ENCODE assay signal across 9 mouse cellular contexts in genomic region chr7:109704461-109704860, GRCm38 (mm10). TPM values are rescaled to one million over a fixed set of nuclear protein-coding genes. Genes with fewer than 3 reads are reported as not detected.
DNase-seq lines count a peak whose midpoint lies in the region; ATAC-seq and TF ChIP-seq lines count a peak whose summit lies in the region.
"Had no signal": no experiment of that assay in that cellular context is flagged by ENCODE, and none has a peak within 500 bp of the region (broad histone marks: within the 10 kb centered on the region; RNA-seq: fewer than 3 reads in every experiment).

No protein-coding gene starts in this region.

- TF ChIP-seq CTCF in lung, adult 2 months (IDR thresholded peaks at IDR 0.05; ENCODE audit: insufficient read depth, low read length), result no peak

- H3K9ac ChIP-seq in lung, embryonic 15.5 days, result 0 out of 2 replicates have a peak overlapping the region, but pooled peaks have one; percentile 66
- no peak overlapping the region for H3K9ac ChIP-seq in limb, embryonic 12.5 days (replicated peaks)
- H3K9ac ChIP-seq in neural tube, embryonic 15.5 days (replicated peaks), result no peak overlapping the region

- peak overlapping the region; percentile 67 for H3K4me3 ChIP-seq in lung, embryonic 15.5 days
- no peak overlapping the region for H3K4me3 ChIP-seq in lung, adult 2 months (replicated peaks; ENCODE audit: extremely low read depth, low read depth, low read length)
- H3K4me3 ChIP-seq in erythroblast, embryonic 14.5 days (replicated peaks), result peak overlapping the region; percentile 68
- peak overlapping the region; percentile 64 for H3K4me3 ChIP-seq in limb, embryonic 12.5 days (replicated peaks)
- H3K4me3 ChIP-seq in neural tube, embryonic 15.5 days (replicated peaks), result peak overlapping the region; percentile 65

- H3K36me3 ChIP-seq in lung, embryonic 15.5 days, result no peaks in the 10 kb centered on the region
- H3K36me3 ChIP-seq in erythroblast, embryonic 14.5 days (ENCODE audit: control insufficient read depth), result peaks cover 41% of the 10 kb centered on the region
- H3K36me3 ChIP-seq in limb, embryonic 12.5 days, result no peaks in the 10 kb centered on the region; the same call in 1 of the 2 replicates
- H3K36me3 ChIP-seq in neural tube, embryonic 15.5 days, result peaks cover 4% of the 10 kb centered on the region; the same call in 1 of the 2 replicates

- DNase-seq in lung, adult 2 months, result no peak
- no peak for DNase-seq in embryo, embryonic 11 days
- DNase-seq in MN1 (ENCODE audit: low spot score), result no peak
- DNase-seq in adrenal gland, postnatal 4 days (ENCODE audit: low spot score in 2 of 2), result no peak
- DNase-seq: adrenal gland, adult 2 months had no signal

- WGBS in lung, embryonic 15.5 days, result 33% methylated on average over 3 of the region's 3 CpGs
- WGBS in lung, adult 2 months, result 34% methylated on average over 3 of the region's 3 CpGs
- WGBS in limb, embryonic 12.5 days, result 78% methylated on average over 3 of the region's 3 CpGs
- 73% methylated on average over 3 of the region's 3 CpGs for WGBS in neural tube, embryonic 15.5 days

- no peaks in the 10 kb centered on the region for H3K27me3 ChIP-seq in lung, embryonic 15.5 days
- H3K27me3 ChIP-seq in erythroblast, embryonic 14.5 days (ENCODE audit: control insufficient read depth), result peaks cover 6% of the 10 kb centered on the region; the same call in 1 of the 2 replicates
- no peaks in the 10 kb centered on the region for H3K27me3 ChIP-seq in limb, embryonic 12.5 days
- no peaks in the 10 kb centered on the region for H3K27me3 ChIP-seq in neural tube, embryonic 15.5 days (replicated peaks)

- no peaks in the 10 kb centered on the region for H3K9me3 ChIP-seq in lung, embryonic 15.5 days
- H3K9me3 ChIP-seq in erythroblast, embryonic 14.5 days (ENCODE audit: control insufficient read depth, low read length), result peaks cover 3% of the 10 kb centered on the region; the same call in 1 of the 2 replicates
- H3K9me3 ChIP-seq in limb, embryonic 12.5 days, result no peaks in the 10 kb centered on the region
- H3K9me3 ChIP-seq in neural tube, embryonic 15.5 days (replicated peaks), result no peaks in the 10 kb centered on the region

- peak overlapping the region; percentile 76 for H3K4me2 ChIP-seq in lung, embryonic 15.5 days
- peak overlapping the region; percentile 70 for H3K4me2 ChIP-seq in limb, embryonic 12.5 days
- peak overlapping the region; percentile 86 for H3K4me2 ChIP-seq in neural tube, embryonic 15.5 days

- TF ChIP-seq POLR2A in lung, adult 2 months (IDR thresholded peaks at IDR 0.05; ENCODE audit: borderline replicate concordance, extremely low read depth, low read depth, low read length), result no peak

- H3K4me1 ChIP-seq in lung, embryonic 15.5 days, result peaks cover 29% of the 10 kb centered on the region
- H3K4me1 ChIP-seq in lung, adult 2 months (ENCODE audit: control insufficient read depth, insufficient read depth, low read length), result peaks cover 16% of the 10 kb centered on the region
- H3K4me1 ChIP-seq in erythroblast, embryonic 14.5 days (ENCODE audit: control insufficient read depth), result peaks cover 55% of the 10 kb centered on the region
- H3K4me1 ChIP-seq in limb, embryonic 12.5 days (replicated peaks), result peaks cover 19% of the 10 kb centered on the region
- H3K4me1 ChIP-seq in neural tube, embryonic 15.5 days, result peaks cover 10% of the 10 kb centered on the region

- no peak overlapping the region; the same call in 1 of the 2 replicates for H3K27ac ChIP-seq in lung, embryonic 15.5 days
- H3K27ac ChIP-seq in limb, embryonic 12.5 days, result no peak overlapping the region
- H3K27ac ChIP-seq in neural tube, embryonic 15.5 days (replicated peaks), result no peak overlapping the region

- ATAC-seq in lung, embryonic 15.5 days (ENCODE audit: borderline replicate concordance, extremely low read depth, low FRiP score, low TSS enrichment), result no peak
- no peak for ATAC-seq in limb, embryonic 12.5 days (ENCODE audit: insufficient number of reproducible peaks, insufficient read depth, low FRiP score, low TSS enrichment, low read depth)
- no peak for ATAC-seq in neural tube, embryonic 15.5 days (ENCODE audit: low FRiP score)

RNA-seq across cellular contexts. Expression of gene Akip1, which starts 1.0 kb away (rescaled TPM):
- 39.3 and 41.2 TPM in 2 replicates for polyA plus RNA-seq in lung, embryonic 15.5 days (2015; fragmentation: Nextera tagmentation; extraction: Ambion mirVana)
- 16.3 and 18.3 TPM in 2 replicates for polyA plus RNA-seq in lung, adult 2 months (2012; rRNA removed)
- polyA plus RNA-seq in erythroblast, embryonic 14.5 days (2012), result 7.5 and 10.3 TPM in 2 replicates
- 24.2 and 26.0 TPM in 2 replicates for polyA plus RNA-seq in limb, embryonic 12.5 days (2016; fragmentation: Nextera tagmentation; extraction: Ambion mirVana)
- 16.2 and 21.7 TPM in 2 replicates for polyA plus RNA-seq in neural tube, embryonic 15.5 days (2015; fragmentation: Nextera tagmentation; extraction: Ambion mirVana)
- 10 to 100 TPM; 33.3 to 34.0 TPM for total RNA-seq in adrenal gland, postnatal 4 days (2021)

RNA-seq across cellular contexts. Expression of gene St5, which starts 1.1 kb away (rescaled TPM):
- 59.6 and 61.2 TPM in 2 replicates for polyA plus RNA-seq in lung, embryonic 15.5 days (2015; fragmentation: Nextera tagmentation; extraction: Ambion mirVana)
- 89.9 and 123 TPM in 2 replicates for polyA plus RNA-seq in lung, adult 2 months (2012; rRNA removed)
- 1.1 and 1.3 TPM in 2 replicates for polyA plus RNA-seq in erythroblast, embryonic 14.5 days (2012)
- 43.4 and 46.7 TPM in 2 replicates for polyA plus RNA-seq in limb, embryonic 12.5 days (2016; fragmentation: Nextera tagmentation; extraction: Ambion mirVana)
- polyA plus RNA-seq in neural tube, embryonic 15.5 days (2015; fragmentation: Nextera tagmentation; extraction: Ambion mirVana), result 18.2 and 29.3 TPM in 2 replicates
- 10 to 100 TPM; 54.1 to 57.6 TPM for total RNA-seq in adrenal gland, postnatal 4 days (2021)

RNA-seq across cellular contexts. Expression of gene BC051019, which starts 19.2 kb away (rescaled TPM):
- 2.1 and 2.5 TPM in 2 replicates for polyA plus RNA-seq in lung, embryonic 15.5 days (2015; fragmentation: Nextera tagmentation; extraction: Ambion mirVana)
- 17.8 and 19.7 TPM in 2 replicates for polyA plus RNA-seq in lung, adult 2 months (2012; rRNA removed)
- polyA plus RNA-seq in erythroblast, embryonic 14.5 days (2012), result not detected in 2 replicates
- 0.13 and 0.23 TPM in 2 replicates for polyA plus RNA-seq in limb, embryonic 12.5 days (2016; fragmentation: Nextera tagmentation; extraction: Ambion mirVana)
- not detected in 2 replicates for polyA plus RNA-seq in neural tube, embryonic 15.5 days (2015; fragmentation: Nextera tagmentation; extraction: Ambion mirVana)
- not detected for total RNA-seq in adrenal gland, postnatal 4 days (2021)
- total RNA-seq: adrenal gland, adult 2 months had no signal
- polyA plus RNA-seq: adrenal gland, adult 2 months had no signal

RNA-seq across cellular contexts. Expression of gene Ascl3, which starts 27.1 kb away (rescaled TPM):
- 0.30 TPM in 1 of 2 replicates, not detected in the other for polyA plus RNA-seq in lung, embryonic 15.5 days (2015; fragmentation: Nextera tagmentation; extraction: Ambion mirVana)
- polyA plus RNA-seq in lung, adult 2 months (2012; rRNA removed), result 0.38 and 0.62 TPM in 2 replicates
- polyA plus RNA-seq in erythroblast, embryonic 14.5 days (2012), result 0.11 and 0.28 TPM in 2 replicates
- not detected in 2 replicates for polyA plus RNA-seq in limb, embryonic 12.5 days (2016; fragmentation: Nextera tagmentation; extraction: Ambion mirVana)
- polyA plus RNA-seq in neural tube, embryonic 15.5 days (2015; fragmentation: Nextera tagmentation; extraction: Ambion mirVana), result 0.23 TPM in 1 of 2 replicates, not detected in the other
- not detected for total RNA-seq in adrenal gland, postnatal 4 days (2021)
- total RNA-seq: adrenal gland, adult 2 months had no signal

RNA-seq across cellular contexts. Expression of gene Tmem9b, which starts 48.2 kb away (rescaled TPM):
- 56.6 and 59.9 TPM in 2 replicates for polyA plus RNA-seq in lung, embryonic 15.5 days (2015; fragmentation: Nextera tagmentation; extraction: Ambion mirVana)
- 45.4 and 60.4 TPM in 2 replicates for polyA plus RNA-seq in lung, adult 2 months (2012; rRNA removed)
- polyA plus RNA-seq in erythroblast, embryonic 14.5 days (2012), result 0.19 and 0.51 TPM in 2 replicates
- 25.8 and 28.0 TPM in 2 replicates for polyA plus RNA-seq in limb, embryonic 12.5 days (2016; fragmentation: Nextera tagmentation; extraction: Ambion mirVana)
- 125 and 134 TPM in 2 replicates for polyA plus RNA-seq in neural tube, embryonic 15.5 days (2015; fragmentation: Nextera tagmentation; extraction: Ambion mirVana)
- 10 to 100 TPM; 34.8 to 36.9 TPM for total RNA-seq in adrenal gland, postnatal 4 days (2021)
